Mouse (Mus musculus) liver, embryonic 14.5 days (tissue): ENCODE measurements around the gene Chst11. TPM values are rescaled to one million over a fixed set of nuclear protein-coding genes. Genes with fewer than 3 reads are reported as not detected.

Experiments used
- ATAC-seq: fragments of 200-750 bp; cut with Nextera tagmentation; 2 replicates; pipeline ENCODE4 v1.8.0; 2017; ENCODE audit warnings: moderate number of reproducible peaks, mild to moderate bottlenecking, moderate library complexity; ENCODE audit not compliant: insufficient read depth
- DNase-seq, 3 experiments: peaks; one replicate each; pipeline ENCODE4 v3.0.0-alpha.2; 2012 to 2013; ENCODE audit warnings: low read depth in 3 of 3, low spot score in 3 of 3
- H3K27ac ChIP-seq: fragments of 300-500 bp; sonication (generic); 2 replicates; pipeline ENCODE4 v1.5.1; 2014; ENCODE audit warnings: moderate library complexity, mild to moderate bottlenecking, control low read depth, inconsistent platforms
- H3K27me3 ChIP-seq: fragments of 300-500 bp; sonication (generic); 2 replicates; pipeline ENCODE4 v1.6.1; 2014; ENCODE audit warnings: mild to moderate bottlenecking, low read length, moderate library complexity; ENCODE audit not compliant: control insufficient read depth, insufficient read depth
- H3K36me3 ChIP-seq: fragments of 300-500 bp; sonication (generic); replicated peaks from 2 replicates; pipeline ENCODE4 v1.6.1; 2014; ENCODE audit warnings: low read depth; ENCODE audit not compliant: control insufficient read depth, insufficient read depth
- H3K4me1 ChIP-seq, 2 experiments: fragments of 200-500 bp in 1 of 2; fragments of 300-500 bp in 1 of 2; sonication (generic) in 1 of 2; replicated peaks; 2 replicates each; pipeline ENCODE4 v1.6.1; 2012 to 2014; ENCODE audit warnings: antibody characterized with exemption in 1 of 2, inconsistent platforms in 1 of 2, low read length in 1 of 2; ENCODE audit not compliant: control insufficient read depth in 2 of 2, insufficient read depth in 2 of 2
- H3K4me2 ChIP-seq: fragments of 300-500 bp; sonication (generic); 2 replicates; pipeline ENCODE4 v1.6.1; 2014; ENCODE audit warnings: low read depth, mild to moderate bottlenecking, control low read depth, moderate library complexity
- H3K4me3 ChIP-seq, 2 experiments: fragments of 200-500 bp in 1 of 2; fragments of 300-500 bp in 1 of 2; sonication (generic) in 1 of 2; 2 replicates each; pipeline ENCODE4 v1.5.1; 2012 to 2014; ENCODE audit warnings: low read depth in 2 of 2, low read length in 2 of 2, mild to moderate bottlenecking in 2 of 2, control low read depth in 1 of 2, inconsistent platforms in 1 of 2, moderate library complexity in 1 of 2; ENCODE audit not compliant: insufficient read depth in 1 of 2
- H3K9ac ChIP-seq: fragments of 300-500 bp; sonication (generic); replicated peaks from 2 replicates; pipeline ENCODE4 v1.6.1; 2014; ENCODE audit warnings: mild to moderate bottlenecking, control low read depth, moderate library complexity
- H3K9me3 ChIP-seq: fragments of 300-500 bp; sonication (generic); 2 replicates; pipeline ENCODE4 v1.6.1; 2016; ENCODE audit warnings: low read length, mixed read lengths; ENCODE audit not compliant: control insufficient read depth
- CTCF ChIP-seq: IDR thresholded peaks from 2 replicates; pipeline ENCODE4 v1.5.1; 2016; ENCODE audit warnings: antibody characterized with exemption, low read depth, control low read depth
- EP300 ChIP-seq: IDR thresholded peaks from 2 replicates; pipeline ENCODE4 v1.6.1; 2016; ENCODE audit warnings: antibody characterized with exemption, low read depth
- WGBS: fragments of 180-500 bp; shearing (Covaris S2); extraction: QIAGEN DNeasy Blood & Tissue Kit; methylation state at CpG from one replicate; pipeline ENCODE4 v1.1.7; 2014; ENCODE audit not compliant: insufficient replicate concordance; 5-methylcytosine and 5-hydroxymethylcytosine counted together
- polyA plus RNA-seq, 2 experiments: library from polyadenylated mRNA; depleted of rRNA in 1 of 2; stranded (reverse) in 1 of 2; unstranded in 1 of 2; fragments of >200 nt; fragmentation: Nextera tagmentation in 1 of 2; extraction: Ambion mirVana in 1 of 2; gene quantifications; 2 replicates each; pipeline versions ENCODE4 v1.2.1 to v1.2.3; 2012 to 2014

Gene Chst11
- polyA plus RNA-seq, 2 experiments = 1.8 to 5.2 TPM

GRCm38 (mm10) chr10:83184480-83185069 is 199.3 kb downstream of the Chst11 start:
- 17% methylated on average over 7 of the region's 7 CpGs for WGBS
- H3K36me3 ChIP-seq = no peaks in the 10 kb centered on the region
- ATAC-seq (peak; percentile 27; the same call in 1 of the 2 replicates), DNase-seq (no peak)
- no peak overlapping the region for H3K4me2 ChIP-seq
- H3K27me3 ChIP-seq = no peaks in the 10 kb centered on the region
- no peak overlapping the region for H3K4me3 ChIP-seq
- no peak for TF ChIP-seq EP300
- TF ChIP-seq CTCF = no peak
- H3K9me3 ChIP-seq = no peaks in the 10 kb centered on the region
- H3K27ac ChIP-seq = no peak overlapping the region
- no peak overlapping the region for H3K9ac ChIP-seq
- peaks cover 3 to 26% of the 10 kb centered on the region in 2 experiments; a peak in 3 of 4 replicates for H3K4me1 ChIP-seq

DNA sequence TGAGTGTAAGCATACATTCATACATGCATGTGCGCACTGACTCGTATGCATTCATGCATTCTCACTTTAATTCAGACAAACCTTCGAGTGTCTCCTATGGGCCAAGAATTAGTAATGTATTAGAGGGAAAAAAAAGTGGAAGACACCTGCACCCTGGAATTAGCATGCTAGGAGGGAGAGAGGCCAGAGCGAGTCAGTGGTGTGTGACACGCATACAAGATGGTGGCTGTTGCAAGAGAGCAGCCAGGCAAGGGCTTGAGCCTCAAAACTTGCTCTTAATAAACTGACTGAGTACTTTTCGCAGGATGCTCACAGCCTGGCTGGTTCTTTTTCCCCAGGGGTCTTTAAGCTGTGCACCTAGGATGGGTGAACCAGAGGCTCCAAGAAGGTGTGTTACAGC is 199.8 kb downstream of the Chst11 start:
- Histone ChIP-seq H3K4me1 (peaks cover 3 to 26% of the 10 kb centered on the region in 2 experiments; a peak in 3 of 4 replicates), H3K9ac (no peak overlapping the region), H3K9me3 (no peaks in the 10 kb centered on the region), H3K27me3 (no peaks in the 10 kb centered on the region), H3K4me3 (no peak overlapping the region), H3K36me3 (no peaks in the 10 kb centered on the region), H3K4me2 (no peak overlapping the region), H3K27ac (no peak overlapping the region)
- 81% methylated on average over 6 of the region's 6 CpGs for WGBS
- TF ChIP-seq EP300 (no peak), CTCF (no peak)
- DNase-seq = no peak
- ATAC-seq = no peak

DNA sequence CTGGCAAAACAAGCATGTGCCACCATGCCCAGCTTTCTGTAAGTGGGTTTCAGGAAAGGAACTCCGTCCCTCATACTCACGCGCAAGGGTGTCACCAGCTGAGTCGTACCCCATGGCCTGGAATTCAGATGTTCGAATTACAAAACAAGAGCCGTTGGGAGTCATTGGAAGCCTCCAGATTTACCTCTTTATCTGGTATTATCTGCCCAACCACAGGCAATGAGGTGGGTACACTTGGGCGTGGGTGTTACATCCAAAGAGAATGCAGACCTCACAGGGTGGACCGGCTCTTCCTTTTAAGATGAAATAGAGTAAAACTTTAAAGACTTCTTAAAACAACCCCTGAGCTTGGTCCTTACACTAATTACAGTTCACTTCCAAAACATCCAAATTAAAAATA is 200.9 kb downstream of the Chst11 start:
- no peak for ATAC-seq
- no peaks in the 10 kb centered on the region for H3K9me3 ChIP-seq
- H3K36me3 ChIP-seq = no peaks in the 10 kb centered on the region
- WGBS = 52% methylated on average over 8 of the region's 8 CpGs
- DNase-seq = no peak
- H3K27ac ChIP-seq = no peak overlapping the region
- peaks cover 3 to 26% of the 10 kb centered on the region in 2 experiments; a peak in 3 of 4 replicates for H3K4me1 ChIP-seq
- TF ChIP-seq EP300 (no peak), CTCF (no peak)
- H3K4me3 ChIP-seq = no peak overlapping the region
- H3K9ac ChIP-seq = no peak overlapping the region
- no peaks in the 10 kb centered on the region for H3K27me3 ChIP-seq
- H3K4me2 ChIP-seq = no peak overlapping the region

DNA sequence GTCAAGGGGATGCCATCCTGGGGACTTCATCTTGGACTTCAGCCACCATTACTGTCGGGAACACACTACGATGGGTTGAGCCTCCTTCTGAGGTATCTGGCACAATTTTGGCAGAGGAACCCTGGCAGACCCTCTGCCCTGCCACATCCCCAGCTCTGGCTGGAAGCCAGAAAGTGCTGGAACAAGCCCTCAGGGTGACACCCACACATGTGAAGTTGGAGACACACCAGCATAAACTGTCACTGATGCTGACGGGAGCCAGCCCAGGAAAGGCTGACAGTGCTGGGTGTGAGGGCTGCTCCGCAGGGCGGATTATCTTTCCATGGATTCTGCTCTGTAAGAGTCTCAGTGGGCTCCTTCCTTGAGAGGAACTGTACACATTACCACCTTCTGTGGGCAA is 201.7 kb downstream of the Chst11 start:
- H3K36me3 ChIP-seq = no peaks in the 10 kb centered on the region
- no peak overlapping the region for H3K9ac ChIP-seq
- WGBS = 72% methylated on average over 5 of the region's 5 CpGs
- DNase-seq (no peak), ATAC-seq (no peak)
- no peak overlapping the region for H3K4me2 ChIP-seq
- H3K4me3 ChIP-seq = no peak overlapping the region
- H3K27ac ChIP-seq = no peak overlapping the region
- H3K4me1 ChIP-seq = peaks cover 3 to 26% of the 10 kb centered on the region in 2 experiments; a peak in 3 of 4 replicates
- H3K9me3 ChIP-seq = no peaks in the 10 kb centered on the region
- no peaks in the 10 kb centered on the region for H3K27me3 ChIP-seq
- TF ChIP-seq CTCF = no peak
- TF ChIP-seq EP300 = no peak

- Histone ChIP-seq H3K9me3 (no peaks in the 10 kb centered on the region), H3K36me3 (no peaks in the 10 kb centered on the region), H3K4me2 (no peak overlapping the region), H3K27me3 (no peaks in the 10 kb centered on the region), H3K4me1 (peaks cover 0 to 15% of the 10 kb centered on the region in 2 experiments; a peak in 2 of 4 replicates), H3K9ac (no peak overlapping the region), H3K4me3 (no peak overlapping the region), H3K27ac (no peak overlapping the region)
- ATAC-seq (no peak), DNase-seq (no peak)
- 83% methylated on average over 5 of the region's 5 CpGs for WGBS
- TF ChIP-seq CTCF (no peak), EP300 (no peak)
These were observed 203.8 kb downstream of the Chst11 start for GRCm38 (mm10) chr10:83189071-83189470.
